Mouse (Mus musculus) midbrain, embryonic 13.5 days (tissue): Measurements from ENCODE around the gene Gm9970. TPM values are rescaled to one million over a fixed set of nuclear protein-coding genes. Genes with fewer than 3 reads are reported as not detected.

Experiments
- ATAC-seq: fragments of 200-750 bp; cut with Nextera tagmentation; 2 replicates; pipeline ENCODE4 v1.8.0; 2017; ENCODE audit warnings: mild to moderate bottlenecking, moderate TSS enrichment, moderate library complexity
- H3K27ac ChIP-seq: fragments of 300-500 bp; sonication (generic); 2 replicates; pipeline ENCODE4 v1.5.1; 2015; ENCODE audit warnings: inconsistent platforms, mild to moderate bottlenecking, moderate library complexity
- H3K27me3 ChIP-seq: fragments of 300-500 bp; sonication (generic); 2 replicates; pipeline ENCODE4 v1.6.1; 2015; ENCODE audit warnings: mild to moderate bottlenecking, inconsistent platforms
- H3K36me3 ChIP-seq: fragments of 300-500 bp; sonication (generic); 2 replicates; pipeline ENCODE4 v1.6.1; 2015; ENCODE audit warnings: mild to moderate bottlenecking, inconsistent platforms
- H3K4me1 ChIP-seq: fragments of 300-500 bp; sonication (generic); replicated peaks from 2 replicates; pipeline ENCODE4 v1.6.1; 2015; ENCODE audit warnings: inconsistent platforms
- H3K4me2 ChIP-seq: fragments of 300-500 bp; sonication (generic); replicated peaks from 2 replicates; pipeline ENCODE4 v1.6.1; 2015; ENCODE audit warnings: moderate library complexity, mild to moderate bottlenecking, inconsistent platforms
- H3K4me3 ChIP-seq: fragments of 300-500 bp; sonication (generic); replicated peaks from 2 replicates; pipeline ENCODE4 v1.5.1; 2015; ENCODE audit warnings: mild to moderate bottlenecking, inconsistent platforms
- H3K9ac ChIP-seq: fragments of 300-500 bp; sonication (generic); replicated peaks from 2 replicates; pipeline ENCODE4 v1.6.1; 2015; ENCODE audit warnings: mild to moderate bottlenecking, inconsistent platforms
- H3K9me3 ChIP-seq: fragments of 300-500 bp; sonication (generic); 2 replicates; pipeline ENCODE4 v1.6.1; 2016; ENCODE audit warnings: mild to moderate bottlenecking, inconsistent platforms
- WGBS: fragments of 180-500 bp; shearing (Covaris S2); methylation state at CpG from one replicate; pipeline ENCODE4 v1.1.7; 2015; 5-methylcytosine and 5-hydroxymethylcytosine counted together
- polyA plus RNA-seq: library from polyadenylated mRNA; unstranded; fragments of >200 nt; fragmentation: Nextera tagmentation; extraction: Ambion mirVana; gene quantifications from 2 replicates; pipeline ENCODE4 v1.2.1, GENCODE M21; 2015

Gene Gm9970
- polyA plus RNA-seq, 1 experiment from 2014 or later, result 0.63 TPM

DNA sequence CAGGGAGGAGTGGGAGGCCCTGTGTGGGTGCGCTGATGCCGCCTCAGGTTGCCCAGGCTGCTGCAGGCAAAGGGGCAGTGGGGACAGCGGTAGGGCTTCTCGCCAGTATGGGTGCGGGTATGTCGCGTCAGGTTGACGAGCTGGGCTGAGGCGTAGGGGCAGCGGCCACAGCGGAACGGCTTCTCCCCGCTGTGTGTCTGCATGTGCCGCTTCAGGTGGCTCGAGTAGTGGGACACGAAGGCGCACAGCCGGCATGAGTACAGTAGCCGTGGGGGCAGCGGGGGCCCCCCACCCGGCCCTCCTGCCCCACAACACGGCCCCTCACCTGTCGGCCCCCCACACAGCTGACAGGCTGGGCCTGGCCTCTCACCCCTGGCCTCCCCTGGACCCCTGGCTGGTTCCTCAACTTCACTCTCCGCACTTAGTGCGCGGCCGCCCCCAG is 40.7 kb downstream of the Gm9970 start:
- H3K27me3 ChIP-seq, result no peaks in the 10 kb centered on the region
- H3K4me3 ChIP-seq, result peak overlapping the region; percentile 73
- no peak overlapping the region for H3K27ac ChIP-seq
- peaks cover 5% of the 10 kb centered on the region for H3K9me3 ChIP-seq
- WGBS, result 88% methylated on average over 27 of the region's 27 CpGs
- H3K9ac ChIP-seq, result no peak overlapping the region; the same call in 1 of the 2 replicates
- peak overlapping the region; percentile 92 for H3K4me2 ChIP-seq
- H3K36me3 ChIP-seq, result peaks cover 81% of the 10 kb centered on the region
- peaks cover 24% of the 10 kb centered on the region for H3K4me1 ChIP-seq
- ATAC-seq, result no peak

DNA sequence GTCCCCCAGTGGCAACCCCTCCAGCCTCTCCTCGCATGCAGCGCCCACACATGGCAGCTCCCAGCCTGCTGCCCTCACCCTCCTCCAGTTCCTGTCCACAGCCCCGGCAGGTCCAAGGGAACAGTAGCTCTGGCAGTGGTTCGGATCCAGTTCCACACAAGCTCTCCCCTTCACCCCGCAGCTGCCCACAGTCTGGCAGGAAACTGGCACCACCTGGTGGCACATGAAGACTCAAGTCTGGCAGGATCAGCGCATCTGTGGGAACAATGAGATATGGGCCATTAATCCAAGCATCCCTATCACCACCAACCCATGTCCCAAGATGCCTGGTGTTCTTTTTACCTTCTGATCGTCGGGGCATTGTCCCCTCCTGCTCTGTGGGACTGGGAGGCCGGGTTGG is 41.1 kb downstream of the Gm9970 start:
- Histone ChIP-seq H3K4me1 (peaks cover 24% of the 10 kb centered on the region), H3K27me3 (no peaks in the 10 kb centered on the region), H3K27ac (no peak overlapping the region), H3K4me3 (peak overlapping the region; percentile 73; the same call in 1 of the 2 replicates), H3K4me2 (no peak overlapping the region), H3K9ac (no peak overlapping the region), H3K36me3 (peaks cover 81% of the 10 kb centered on the region), H3K9me3 (peaks cover 5% of the 10 kb centered on the region)
- 89% methylated on average over 9 of the region's 9 CpGs for WGBS
- no peak for ATAC-seq

DNA sequence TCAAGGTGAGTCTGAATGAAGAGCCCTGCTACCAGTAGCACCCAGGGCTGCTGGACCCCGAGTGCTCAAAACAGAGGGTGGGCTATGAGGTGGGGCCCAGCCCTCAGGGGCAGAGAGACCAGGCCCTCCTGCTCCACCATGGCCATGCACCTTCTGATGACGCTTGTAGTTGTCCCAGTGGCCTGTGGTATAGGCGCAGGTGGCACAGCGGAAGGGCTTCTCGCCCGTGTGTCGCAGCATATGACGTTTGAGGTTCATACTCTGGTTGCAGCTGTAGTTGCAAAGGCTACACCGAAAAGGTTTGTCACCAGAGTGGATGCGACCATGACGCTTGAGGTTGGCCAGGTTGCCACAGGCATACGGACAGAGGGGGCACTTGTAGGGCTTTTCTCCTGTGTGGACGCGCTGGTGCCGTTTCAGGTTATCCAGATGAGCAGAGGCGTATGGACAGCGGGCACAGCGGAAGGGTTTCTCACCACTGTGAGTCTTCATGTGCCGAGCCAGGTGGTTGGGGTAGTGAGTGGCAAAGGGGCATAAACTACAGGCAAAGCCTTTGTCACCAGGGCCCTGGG is 41.6 kb downstream of the Gm9970 start:
- 93% methylated on average over 19 of the region's 19 CpGs for WGBS
- Histone ChIP-seq H3K4me1 (peaks cover 28% of the 10 kb centered on the region), H3K27me3 (no peaks in the 10 kb centered on the region), H3K4me2 (no peak overlapping the region), H3K36me3 (peaks cover 81% of the 10 kb centered on the region), H3K27ac (no peak overlapping the region), H3K4me3 (no peak overlapping the region), H3K9me3 (peaks cover 5% of the 10 kb centered on the region), H3K9ac (no peak overlapping the region)
- ATAC-seq, result no peak

DNA sequence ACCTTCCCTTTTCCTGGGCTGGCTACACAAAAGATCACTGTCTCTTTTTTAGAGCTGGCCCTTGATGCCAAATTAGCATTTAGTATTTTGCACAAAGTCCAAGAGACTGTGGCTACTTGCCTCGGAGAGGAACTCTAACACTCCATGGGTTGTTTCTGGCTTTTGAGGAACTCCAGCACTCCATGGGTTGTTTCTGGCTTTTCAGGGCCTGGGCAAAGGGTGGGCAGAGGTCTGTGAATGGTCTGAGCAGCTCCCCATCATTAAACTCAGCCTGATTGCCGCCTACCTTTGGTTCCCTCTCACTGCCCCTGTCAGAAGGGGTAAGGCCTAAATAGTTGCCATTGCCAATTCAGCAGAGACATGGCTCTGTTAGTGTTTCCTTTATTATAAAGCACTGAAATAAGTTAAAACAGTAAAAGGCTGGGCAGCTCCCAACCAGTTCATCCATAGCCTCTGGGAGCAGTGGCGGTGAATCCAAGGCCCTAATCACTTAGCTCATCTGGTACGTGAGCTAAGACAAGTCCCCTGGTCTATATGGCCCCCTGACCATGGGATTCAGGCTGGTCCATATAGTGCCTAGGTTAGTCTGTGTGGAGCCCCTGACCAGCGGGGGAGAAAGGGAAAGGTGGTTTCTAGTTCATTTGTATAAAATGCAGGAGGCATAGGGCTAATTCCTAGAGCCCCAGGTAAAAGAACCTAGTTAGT is 42.3 kb downstream of the Gm9970 start:
- Histone ChIP-seq H3K9me3 (peaks cover 5% of the 10 kb centered on the region), H3K4me3 (no peak overlapping the region), H3K27me3 (no peaks in the 10 kb centered on the region), H3K36me3 (peaks cover 74% of the 10 kb centered on the region), H3K4me2 (no peak overlapping the region), H3K27ac (no peak overlapping the region), H3K4me1 (peaks cover 34% of the 10 kb centered on the region), H3K9ac (no peak overlapping the region)
- WGBS, result 87% methylated on average over 5 of the region's 5 CpGs
- ATAC-seq, result no peak

DNA sequence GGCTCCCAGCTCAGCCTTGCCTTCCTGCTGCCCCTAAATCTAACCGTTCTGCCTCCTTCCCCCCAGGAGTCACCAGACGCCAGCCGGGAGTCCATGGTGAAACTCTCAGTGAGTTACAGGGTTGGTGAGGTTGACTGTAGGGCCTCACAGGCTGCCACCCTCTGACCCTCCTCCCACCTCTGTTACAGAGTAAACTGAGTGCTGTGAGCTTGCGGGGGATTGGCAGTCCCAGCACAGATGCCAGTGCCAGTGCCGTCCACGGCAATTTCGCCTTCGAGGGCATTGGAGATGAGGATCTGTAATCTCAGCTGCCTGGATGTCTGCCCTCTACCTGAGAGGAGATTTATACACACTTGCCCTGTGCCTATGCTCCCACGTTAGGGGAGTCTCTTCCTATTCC is 42.9 kb downstream of the Gm9970 start:
- Histone ChIP-seq H3K4me1 (peaks cover 35% of the 10 kb centered on the region), H3K4me3 (no peak overlapping the region), H3K9ac (no peak overlapping the region), H3K36me3 (peaks cover 68% of the 10 kb centered on the region), H3K9me3 (peaks cover 5% of the 10 kb centered on the region), H3K4me2 (no peak overlapping the region), H3K27me3 (no peaks in the 10 kb centered on the region), H3K27ac (no peak overlapping the region)
- 83% methylated on average over 9 of the region's 9 CpGs for WGBS
- ATAC-seq, result no peak

DNA sequence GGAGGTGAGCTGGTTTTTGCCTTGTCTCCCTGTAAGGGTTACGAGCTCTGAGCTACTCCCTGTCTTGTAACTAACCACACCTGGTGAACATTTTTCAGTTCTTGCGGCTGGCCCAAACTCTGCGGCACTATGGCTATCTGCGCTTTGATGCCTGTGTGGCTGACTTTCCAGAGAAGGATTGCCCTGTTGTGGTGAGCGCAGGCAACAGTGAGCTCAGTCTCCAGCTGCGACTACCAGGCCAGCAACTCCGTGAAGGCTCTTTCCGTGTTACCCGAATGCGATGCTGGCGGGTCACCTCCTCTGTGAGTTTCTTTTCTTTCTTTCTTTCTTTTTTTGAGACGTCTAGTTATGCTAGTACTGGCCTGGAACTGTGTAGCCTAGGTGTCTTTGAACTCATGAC is 44.0 kb downstream of the Gm9970 start:
- no peak overlapping the region for H3K27ac ChIP-seq
- no peak for ATAC-seq
- no peaks in the 10 kb centered on the region for H3K27me3 ChIP-seq
- 90% methylated on average over 12 of the region's 12 CpGs for WGBS
- peaks cover 62% of the 10 kb centered on the region for H3K36me3 ChIP-seq
- H3K4me1 ChIP-seq, result peaks cover 32% of the 10 kb centered on the region
- peaks cover 5% of the 10 kb centered on the region for H3K9me3 ChIP-seq
- no peak overlapping the region for H3K9ac ChIP-seq
- no peak overlapping the region for H3K4me3 ChIP-seq
- H3K4me2 ChIP-seq, result no peak overlapping the region

DNA sequence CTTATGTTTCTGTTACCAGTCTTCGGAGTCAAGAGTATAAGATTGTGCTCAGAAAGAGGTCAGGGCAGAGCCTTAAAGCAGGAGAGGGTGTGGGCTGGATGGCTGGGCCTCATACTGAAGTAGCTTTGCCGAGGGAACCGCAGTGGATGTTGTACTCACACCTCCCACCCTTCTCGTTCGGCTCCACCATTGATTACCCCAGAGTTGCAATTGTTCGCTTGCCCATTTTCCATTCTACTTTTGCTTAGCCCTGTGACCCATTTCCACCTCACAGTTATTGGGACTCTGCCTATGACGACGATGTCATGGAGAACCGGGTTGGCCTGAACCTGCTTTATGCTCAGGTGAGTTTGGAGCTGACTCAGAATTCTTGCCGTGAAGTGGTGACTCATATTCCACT is 44.8 kb downstream of the Gm9970 start:
- no peak for ATAC-seq
- Histone ChIP-seq H3K9ac (no peak overlapping the region), H3K4me2 (no peak overlapping the region), H3K4me1 (peaks cover 36% of the 10 kb centered on the region), H3K9me3 (peaks cover 5% of the 10 kb centered on the region), H3K4me3 (no peak overlapping the region), H3K27ac (no peak overlapping the region), H3K36me3 (peaks cover 63% of the 10 kb centered on the region), H3K27me3 (no peaks in the 10 kb centered on the region)
- 93% methylated on average over 10 of the region's 10 CpGs for WGBS

DNA sequence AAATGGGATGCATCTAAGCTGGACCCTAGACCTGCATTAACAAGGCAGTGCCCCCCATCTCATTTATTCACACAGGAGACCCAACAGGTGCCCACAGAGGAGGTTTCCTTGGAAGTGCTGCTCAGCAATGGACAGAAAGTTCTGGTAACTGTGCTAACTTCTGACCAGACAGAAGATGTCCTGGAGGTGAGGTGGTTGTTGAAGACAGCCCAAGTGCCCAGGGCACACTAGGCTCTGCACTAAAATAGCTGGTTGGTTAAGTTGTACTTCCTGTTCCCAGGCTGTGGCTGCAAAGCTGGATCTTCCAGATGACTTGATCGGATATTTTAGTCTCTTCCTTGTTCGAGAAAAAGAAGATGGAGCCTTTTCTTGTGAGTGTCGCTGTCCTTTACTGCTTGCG is 45.4 kb downstream of the Gm9970 start:
- ATAC-seq, result no peak
- peaks cover 31% of the 10 kb centered on the region for H3K4me1 ChIP-seq
- H3K9me3 ChIP-seq, result peaks cover 5% of the 10 kb centered on the region
- H3K9ac ChIP-seq, result no peak overlapping the region
- no peak overlapping the region for H3K4me3 ChIP-seq
- no peak overlapping the region for H3K4me2 ChIP-seq
- 93% methylated on average over 4 of the region's 4 CpGs for WGBS
- H3K27ac ChIP-seq, result no peak overlapping the region
- peaks cover 68% of the 10 kb centered on the region for H3K36me3 ChIP-seq
- H3K27me3 ChIP-seq, result no peaks in the 10 kb centered on the region

DNA sequence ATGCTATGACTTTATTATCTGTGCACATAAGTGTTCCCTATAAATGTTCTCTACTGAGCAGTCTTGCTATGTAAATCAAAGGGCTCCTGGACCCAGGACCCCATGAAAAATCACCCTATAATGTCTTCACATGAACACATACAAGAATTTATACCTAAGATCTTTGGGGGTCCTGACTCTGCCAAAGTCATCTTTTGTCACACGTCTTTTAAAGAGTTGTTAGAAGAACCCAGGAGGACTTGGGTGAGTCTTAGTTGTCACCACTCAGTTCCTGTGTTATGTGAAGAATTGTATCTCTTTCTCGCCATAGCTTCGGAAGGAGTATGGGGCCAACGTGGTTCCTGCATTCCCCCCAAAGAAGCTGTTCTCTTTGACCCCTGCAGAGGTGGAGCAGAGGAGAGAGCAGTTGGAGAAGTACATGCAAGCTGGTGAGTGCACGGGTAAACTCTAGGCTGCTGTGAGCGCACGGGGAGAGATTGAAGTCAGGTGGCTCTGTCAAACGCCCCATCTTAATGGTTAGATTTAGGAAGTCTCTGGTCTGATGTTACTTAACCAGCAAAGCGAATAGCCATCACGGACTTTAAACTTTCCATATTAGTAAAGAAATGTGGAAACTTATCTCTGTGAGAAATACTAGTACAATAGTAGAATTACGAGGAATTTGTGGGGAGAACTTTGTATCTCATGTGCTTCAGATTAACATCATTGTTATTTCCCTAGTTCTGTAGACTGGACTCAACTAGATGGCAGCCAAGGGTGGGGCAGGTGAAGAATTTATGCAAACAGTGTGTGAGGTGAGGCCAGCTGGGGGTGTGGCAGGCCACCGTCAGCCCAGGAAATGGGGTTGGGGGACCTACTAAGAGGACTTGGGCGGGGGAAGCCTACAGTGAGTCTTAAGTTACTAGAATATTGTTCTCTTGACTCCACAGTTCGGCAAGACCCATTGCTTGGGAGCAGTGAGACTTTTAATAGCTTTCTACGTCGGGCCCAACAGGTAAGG is 46.2 kb downstream of the Gm9970 start:
- H3K27me3 ChIP-seq, result no peaks in the 10 kb centered on the region
- H3K27ac ChIP-seq, result no peak overlapping the region
- no peak for ATAC-seq
- peak overlapping the region; percentile 90 for H3K4me2 ChIP-seq
- H3K9ac ChIP-seq, result no peak overlapping the region; the same call in 1 of the 2 replicates
- H3K36me3 ChIP-seq, result peaks cover 68% of the 10 kb centered on the region
- H3K4me1 ChIP-seq, result peaks cover 24% of the 10 kb centered on the region
- WGBS, result 94% methylated on average over 16 of the region's 16 CpGs
- H3K4me3 ChIP-seq, result peak overlapping the region; percentile 64
- H3K9me3 ChIP-seq, result no peaks in the 10 kb centered on the region

DNA sequence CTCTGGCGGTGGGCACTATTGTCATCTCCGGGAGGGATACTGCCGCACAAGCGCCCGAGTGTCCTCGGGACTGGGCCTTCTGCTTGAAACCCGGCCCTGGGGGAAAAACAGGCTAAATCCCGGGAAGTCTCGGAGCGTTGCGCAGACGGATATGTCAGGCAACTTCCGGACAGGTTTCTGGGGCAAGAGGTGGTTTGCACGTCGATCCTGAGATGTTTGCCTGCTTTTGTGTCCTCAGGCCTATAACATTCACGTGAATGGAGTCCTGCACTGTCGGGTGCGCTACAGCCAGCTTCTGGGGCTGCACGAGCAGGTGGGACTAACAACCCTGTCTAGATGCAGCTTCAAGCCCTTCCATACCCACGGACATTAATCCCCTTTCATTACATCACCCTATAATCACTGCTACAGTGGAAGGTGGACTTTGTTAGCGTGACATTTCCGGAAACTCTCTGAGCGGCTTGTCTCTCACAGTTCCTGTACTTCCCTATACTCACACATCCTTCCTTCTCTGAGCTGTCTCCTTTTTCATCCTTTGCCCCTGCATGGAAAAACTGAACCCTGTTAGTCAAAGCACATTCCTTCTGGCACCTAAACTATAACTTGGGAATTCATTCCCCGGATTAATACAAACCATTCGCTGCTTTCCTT is 47.3 kb downstream of the Gm9970 start:
- Histone ChIP-seq H3K27me3 (no peaks in the 10 kb centered on the region), H3K4me2 (peak overlapping the region; percentile 90), H3K9me3 (no peaks in the 10 kb centered on the region), H3K9ac (peak overlapping the region; percentile 83), H3K4me3 (peak overlapping the region; percentile 64), H3K4me1 (peaks cover 22% of the 10 kb centered on the region), H3K36me3 (peaks cover 66% of the 10 kb centered on the region), H3K27ac (peak overlapping the region; percentile 84)
- no peak for ATAC-seq
- 13% methylated on average over 25 of the region's 25 CpGs for WGBS

DNA sequence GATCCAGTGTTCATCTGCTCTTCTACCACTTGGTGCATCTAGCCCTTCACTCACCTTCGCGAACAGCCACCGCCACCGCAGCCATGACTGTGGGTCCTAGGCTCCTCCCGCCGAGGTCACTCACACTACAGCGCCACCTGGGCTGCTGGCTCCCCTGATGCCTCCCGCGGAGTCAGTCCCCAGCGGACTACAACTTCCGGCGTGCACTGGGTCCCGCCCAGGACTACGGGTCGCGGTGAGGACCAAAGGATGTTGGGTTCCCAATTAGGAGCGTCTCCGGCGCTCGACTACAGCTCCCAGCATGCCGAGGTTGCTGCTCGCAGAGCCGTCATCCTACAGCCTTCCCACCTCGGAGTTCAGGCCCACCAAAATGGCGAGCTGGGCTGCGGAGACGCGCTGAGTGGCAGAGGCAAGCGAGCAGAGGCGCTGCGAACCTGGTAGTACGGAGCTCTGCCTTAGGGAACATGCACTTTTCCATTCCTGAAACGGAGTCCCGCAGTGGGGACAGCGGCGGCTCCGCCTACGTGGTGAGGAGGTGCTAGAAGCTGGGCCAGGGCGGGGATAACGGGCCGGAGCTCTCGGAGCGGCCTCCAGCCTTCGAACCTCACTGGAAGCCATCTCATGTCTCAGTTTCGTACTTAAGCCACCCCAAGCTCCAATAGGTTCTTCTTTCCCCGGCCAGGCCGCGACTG is 47.9 kb downstream of the Gm9970 start, which contains the start of the genes Snx17 and Eif2b4:
Snx17 (plus strand) TSS at position 289 of the 692 bp plus-strand sequence.
Eif2b4 (minus strand) TSS at position 492 of the 692 bp plus-strand sequence.
- H3K36me3 ChIP-seq, result peaks cover 66% of the 10 kb centered on the region
- H3K9me3 ChIP-seq, result no peaks in the 10 kb centered on the region
- peak within 1 kb of the TSS; percentile 64 for H3K4me3 ChIP-seq
- under 1% methylated on average over 48 of the region's 48 CpGs for WGBS
- H3K4me2 ChIP-seq, result peak within 1 kb of the TSS; percentile 90
- H3K9ac ChIP-seq, result peak within 1 kb of the TSS; percentile 83
- peak within 1 kb of the TSS; percentile 84 for H3K27ac ChIP-seq
- H3K4me1 ChIP-seq, result peaks cover 22% of the 10 kb centered on the region
- ATAC-seq, result peak; percentile 98
- H3K27me3 ChIP-seq, result no peaks in the 10 kb centered on the region
